Mouse (Mus musculus) heart, adult 2 months (tissue): ENCODE data around the gene Gba2.

ENCODE experiments used
- CTCF ChIP-seq: fragments of 200-600 bp; IDR thresholded peaks from 2 replicates; pipeline ENCODE4 v1.8.1; 2022; ENCODE audit warnings: antibody characterized with exemption, mild to moderate bottlenecking, moderate library complexity
- EP300 ChIP-seq: fragments of 200-500 bp; IDR thresholded peaks from 2 replicates; pipeline ENCODE4 v1.6.1; 2011; ENCODE audit warnings: low read depth, low read length, control low read depth; ENCODE audit not compliant: insufficient read depth
- POLR2A ChIP-seq: fragments of 200-500 bp; IDR thresholded peaks from 2 replicates; pipeline ENCODE4 v1.6.1; 2011; ENCODE audit warnings: mild to moderate bottlenecking, low read depth, low read length, control low read depth; ENCODE audit not compliant: insufficient read depth

GRCm38 (mm10) chr4:43527880-43528279 is 50.8 kb downstream of the Gba2 start:
- no peak for TF ChIP-seq POLR2A
- no peak for TF ChIP-seq EP300
- peak; percentile 54 for TF ChIP-seq CTCF
